Mouse (Mus musculus): ENCODE measurements around the gene Resf1. TPM values are rescaled to one million over a fixed set of nuclear protein-coding genes. Genes with fewer than 3 reads are reported as not detected.
"Not testable (repeated sequence)": the region's sequence is repeated elsewhere in the genome, so short reads cannot be mapped to it uniquely, and the experiment has no call there.

The Resf1 gene
- 11.4 and 20.4 TPM in 2 replicates for polyA plus RNA-seq (2012; rRNA removed)

DNA sequence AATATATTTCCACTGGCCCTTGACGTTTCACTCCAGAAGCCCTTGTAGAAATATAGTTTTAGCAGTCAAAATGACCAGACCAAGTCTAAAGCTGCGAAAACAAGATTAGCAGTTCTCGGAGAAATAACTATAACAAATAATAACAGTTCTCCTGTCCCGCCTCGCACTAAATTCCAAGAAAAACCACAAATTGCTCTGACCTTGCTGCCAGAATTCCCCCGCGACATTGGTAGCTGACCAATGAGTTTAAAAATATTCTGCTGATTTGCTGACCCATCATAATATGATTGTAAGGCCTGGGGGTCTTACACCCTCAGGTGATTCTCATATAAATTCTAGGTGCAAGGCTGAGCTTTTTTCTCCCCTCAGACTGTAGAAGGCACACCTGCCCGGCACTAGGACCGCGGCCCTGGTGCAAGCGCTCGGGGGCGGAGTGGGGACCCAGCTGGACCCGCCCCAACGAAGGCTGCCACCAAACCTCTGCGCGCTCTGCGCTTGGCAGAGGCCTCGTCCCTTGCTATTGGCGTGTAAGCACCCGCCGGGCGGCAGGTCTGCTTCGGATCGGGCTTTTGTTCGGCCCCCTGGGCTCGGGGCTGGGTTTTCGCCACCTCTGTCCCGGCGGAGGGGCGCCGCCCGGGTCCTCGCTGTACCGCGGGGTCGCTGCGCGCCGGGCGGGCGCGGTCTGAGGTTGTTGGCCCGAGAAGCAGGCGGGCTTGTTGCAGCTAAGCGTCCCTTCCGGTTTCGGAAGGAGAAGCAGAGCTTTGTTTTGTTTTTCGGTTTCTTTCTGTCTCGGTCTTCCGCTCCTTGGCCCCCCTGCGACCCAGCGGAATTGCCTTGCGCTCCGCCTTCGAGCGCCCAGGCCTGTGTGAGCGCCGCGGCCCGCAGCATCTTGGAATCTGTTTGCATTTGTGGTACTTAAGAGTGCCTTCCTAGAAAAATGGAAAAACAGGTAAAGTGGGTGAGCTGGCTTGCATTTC is at the start of gene Resf1:
TSS of gene Resf1 (plus strand) at position 459 of the 977 bp plus-strand sequence.
- 2% methylated on average over 61 of the region's 61 CpGs for WGBS
- DNase-seq: peak; percentile 91
- peaks cover 6% of the 10 kb centered on the region for H3K4me1 ChIP-seq (ENCODE audit: control insufficient read depth, insufficient read depth, low read length)
- TF ChIP-seq CTCF (IDR thresholded peaks at IDR 0.05; ENCODE audit: insufficient read depth, low read length) (no peak), POLR2A (IDR thresholded peaks at IDR 0.05; ENCODE audit: borderline replicate concordance, extremely low read depth, low read depth, low read length) (peak; percentile 90)
- H3K4me3 ChIP-seq (replicated peaks; ENCODE audit: extremely low read depth, low read depth, low read length): peak within 1 kb of the TSS; percentile 57

DNA sequence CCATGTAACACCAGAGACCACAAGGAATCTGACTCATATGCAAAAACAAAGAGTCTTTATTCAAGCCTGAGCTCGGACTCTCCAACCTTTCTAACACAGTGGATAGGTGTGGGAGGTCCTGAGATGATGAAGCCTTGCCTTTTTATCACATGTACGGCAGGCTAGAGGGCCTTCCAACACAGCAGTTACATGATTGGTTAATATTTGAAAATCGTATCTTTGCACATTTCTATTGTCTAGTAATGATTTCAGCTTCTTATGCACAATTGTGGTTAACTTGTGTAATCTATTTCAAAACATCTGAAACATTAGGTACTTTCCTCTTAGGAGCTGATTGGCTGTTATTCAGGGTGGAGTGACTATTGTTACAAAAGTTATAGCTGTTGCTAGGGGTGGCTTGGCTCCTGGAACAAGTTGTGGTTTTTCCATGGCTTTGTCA is 48.4 kb upstream of the Resf1 start:
- Histone ChIP-seq H3K4me3 (replicated peaks; ENCODE audit: extremely low read depth, low read depth, low read length) (no peak overlapping the region), H3K4me1 (ENCODE audit: control insufficient read depth, insufficient read depth, low read length) (peaks cover 2% of the 10 kb centered on the region; the same call in 1 of the 2 replicates)
- TF ChIP-seq CTCF (IDR thresholded peaks at IDR 0.05; ENCODE audit: insufficient read depth, low read length): no peak
- no peak for TF ChIP-seq POLR2A (IDR thresholded peaks at IDR 0.05; ENCODE audit: borderline replicate concordance, extremely low read depth, low read depth, low read length)
- WGBS: 48% methylated on average over 3 of the region's 3 CpGs
- DNase-seq: no peak

DNA sequence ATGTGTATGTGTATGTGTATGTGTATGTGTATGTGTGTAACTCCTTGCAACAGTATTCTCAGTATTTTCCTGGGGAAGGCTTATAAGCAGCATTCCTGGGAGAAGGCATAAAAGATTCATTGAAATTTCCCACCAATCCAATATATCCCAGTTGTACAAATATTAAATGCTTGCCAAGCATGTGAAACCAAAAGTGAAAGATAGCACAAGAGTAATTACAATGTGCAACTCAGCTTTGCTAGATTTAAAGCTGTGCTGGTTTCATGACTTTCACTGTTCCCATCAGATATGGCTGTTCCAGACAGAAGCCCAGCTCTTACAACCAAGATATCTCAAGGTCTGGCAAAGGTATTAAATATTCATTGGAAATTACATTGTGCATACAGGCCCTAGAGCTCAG is 41.3 kb upstream of the Resf1 start:
- no peak overlapping the region for H3K4me3 ChIP-seq (replicated peaks; ENCODE audit: extremely low read depth, low read depth, low read length)
- DNase-seq: no peak
- TF ChIP-seq CTCF (IDR thresholded peaks at IDR 0.05; ENCODE audit: insufficient read depth, low read length) (no peak), POLR2A (IDR thresholded peaks at IDR 0.05; ENCODE audit: borderline replicate concordance, extremely low read depth, low read depth, low read length) (no peak)
- no peaks in the 10 kb centered on the region for H3K4me1 ChIP-seq (ENCODE audit: control insufficient read depth, insufficient read depth, low read length)

DNA sequence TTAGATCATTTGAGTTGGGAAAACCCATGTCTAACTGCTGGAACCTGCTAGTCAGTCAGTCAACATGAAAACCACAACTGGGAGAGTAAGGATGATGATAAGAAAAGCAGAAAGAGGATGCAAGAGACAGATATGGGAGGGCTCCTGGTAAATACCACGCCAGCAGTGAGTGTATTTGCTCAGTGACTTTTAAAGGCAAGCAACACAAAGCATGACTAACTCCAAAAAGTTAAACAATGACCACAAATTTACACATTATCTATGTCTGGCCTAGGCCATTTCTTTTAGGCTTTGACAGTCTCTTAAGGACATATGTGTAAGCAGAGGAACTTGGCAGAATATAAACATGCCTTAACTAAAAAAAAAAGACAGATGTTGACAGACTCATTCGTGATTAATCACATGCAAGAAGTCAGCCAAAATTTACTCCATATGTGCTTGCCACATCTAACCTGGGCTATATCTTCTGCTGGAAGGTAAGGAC is 30.9 kb upstream of the Resf1 start:
- Histone ChIP-seq H3K4me1 (ENCODE audit: control insufficient read depth, insufficient read depth, low read length) (no peaks in the 10 kb centered on the region), H3K4me3 (replicated peaks; ENCODE audit: extremely low read depth, low read depth, low read length) (no peak overlapping the region)
- 36% methylated on average over 2 of the region's 2 CpGs for WGBS
- TF ChIP-seq POLR2A (IDR thresholded peaks at IDR 0.05; ENCODE audit: borderline replicate concordance, extremely low read depth, low read depth, low read length) (no peak), CTCF (IDR thresholded peaks at IDR 0.05; ENCODE audit: insufficient read depth, low read length) (no peak)
- no peak for DNase-seq

DNA sequence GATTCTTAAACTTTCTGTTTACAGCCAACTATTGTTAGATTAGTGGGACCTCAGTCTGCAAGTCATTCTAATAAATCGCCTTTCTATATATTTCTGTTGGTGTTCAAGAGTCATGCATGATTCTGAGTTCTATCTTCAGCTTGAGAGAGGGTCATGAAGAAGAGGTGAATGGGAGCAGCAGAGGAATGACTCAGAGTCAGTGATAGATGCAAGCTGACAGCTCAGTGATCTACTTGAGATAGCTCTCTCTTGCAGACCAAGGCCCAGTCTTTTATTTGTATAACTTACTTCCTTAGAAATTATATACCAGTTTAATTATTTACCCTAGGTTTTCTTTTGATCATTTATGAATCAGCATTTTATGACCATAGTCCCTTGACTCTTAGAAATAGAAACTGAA is 30.3 kb upstream of the Resf1 start:
- DNase-seq: no peak
- 80% methylated on average over 1 of the region's 1 CpGs for WGBS
- TF ChIP-seq CTCF (IDR thresholded peaks at IDR 0.05; ENCODE audit: insufficient read depth, low read length) (no peak), POLR2A (IDR thresholded peaks at IDR 0.05; ENCODE audit: borderline replicate concordance, extremely low read depth, low read depth, low read length) (no peak)
- H3K4me3 ChIP-seq (replicated peaks; ENCODE audit: extremely low read depth, low read depth, low read length): no peak overlapping the region
- no peaks in the 10 kb centered on the region for H3K4me1 ChIP-seq (ENCODE audit: control insufficient read depth, insufficient read depth, low read length)

DNA sequence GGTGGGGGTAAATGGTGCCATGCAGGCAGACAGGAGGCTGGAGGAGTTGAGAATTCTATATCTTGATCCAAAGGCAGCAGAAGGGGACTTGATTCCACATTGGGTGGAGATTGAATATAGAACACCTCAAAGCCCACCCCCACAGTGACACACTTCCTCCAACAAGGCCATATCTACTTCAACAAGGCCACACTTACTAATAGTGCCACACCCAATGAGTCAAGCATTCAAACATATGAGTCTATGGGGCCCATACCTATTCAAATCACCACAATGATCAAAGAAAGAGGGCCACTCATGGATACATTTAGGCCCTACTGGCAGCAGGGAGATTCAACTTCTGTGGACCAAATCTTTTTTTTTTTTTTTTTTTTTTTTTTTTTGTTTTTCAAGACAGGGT is 28.7 kb upstream of the Resf1 start:
- H3K4me1 ChIP-seq (ENCODE audit: control insufficient read depth, insufficient read depth, low read length): no peaks in the 10 kb centered on the region
- DNase-seq: no peak
- no peak overlapping the region for H3K4me3 ChIP-seq (replicated peaks; ENCODE audit: extremely low read depth, low read depth, low read length)
- TF ChIP-seq POLR2A (IDR thresholded peaks at IDR 0.05; ENCODE audit: borderline replicate concordance, extremely low read depth, low read depth, low read length) (no peak), CTCF (IDR thresholded peaks at IDR 0.05; ENCODE audit: insufficient read depth, low read length) (no peak)

DNA sequence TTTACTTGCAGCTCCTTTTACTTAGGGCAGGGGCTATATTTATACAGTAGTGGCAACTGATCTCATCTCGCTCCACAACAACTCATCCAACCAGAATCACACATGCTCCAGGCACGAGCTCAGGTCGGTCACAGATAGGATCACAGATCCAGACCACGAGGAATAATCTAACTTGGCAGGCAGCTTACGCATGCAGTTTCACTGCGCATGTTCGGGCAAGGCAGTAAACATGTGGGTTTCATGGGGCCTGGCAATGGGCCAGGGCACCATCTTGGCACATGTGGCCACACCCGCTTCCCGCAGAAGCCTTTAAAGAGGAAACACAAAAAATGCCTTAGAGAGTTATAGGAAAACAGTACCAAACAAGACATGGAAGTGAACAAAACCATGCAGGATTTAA is 21.0 kb upstream of the Resf1 start:
- not testable (repeated sequence) for H3K4me3 ChIP-seq (replicated peaks; ENCODE audit: extremely low read depth, low read depth, low read length); DNase-seq; H3K4me1 ChIP-seq (ENCODE audit: control insufficient read depth, insufficient read depth, low read length)
- WGBS: 69% methylated on average over 9 of the region's 9 CpGs

DNA sequence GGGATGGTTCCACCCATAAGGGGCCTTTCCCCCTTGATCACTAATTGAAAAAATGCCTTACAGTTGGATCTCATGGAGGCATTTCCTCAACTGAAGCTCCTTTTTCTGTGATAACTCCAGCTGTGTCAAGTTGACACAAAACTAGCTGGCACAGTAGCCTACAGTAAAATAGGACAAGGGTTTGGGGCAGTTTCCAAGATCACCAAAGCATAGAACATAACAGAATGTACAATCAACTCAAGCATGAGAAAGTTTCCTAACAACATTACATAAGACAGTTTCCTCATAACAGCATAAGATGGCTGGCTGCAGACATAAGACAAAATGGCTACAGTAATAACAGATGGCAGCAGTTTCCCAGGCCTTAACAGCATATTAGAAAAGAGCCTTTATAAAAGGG is 6.0 kb upstream of the Resf1 start:
- not testable (repeated sequence) for DNase-seq; H3K4me3 ChIP-seq (replicated peaks; ENCODE audit: extremely low read depth, low read depth, low read length); H3K4me1 ChIP-seq (ENCODE audit: control insufficient read depth, insufficient read depth, low read length)

DNA sequence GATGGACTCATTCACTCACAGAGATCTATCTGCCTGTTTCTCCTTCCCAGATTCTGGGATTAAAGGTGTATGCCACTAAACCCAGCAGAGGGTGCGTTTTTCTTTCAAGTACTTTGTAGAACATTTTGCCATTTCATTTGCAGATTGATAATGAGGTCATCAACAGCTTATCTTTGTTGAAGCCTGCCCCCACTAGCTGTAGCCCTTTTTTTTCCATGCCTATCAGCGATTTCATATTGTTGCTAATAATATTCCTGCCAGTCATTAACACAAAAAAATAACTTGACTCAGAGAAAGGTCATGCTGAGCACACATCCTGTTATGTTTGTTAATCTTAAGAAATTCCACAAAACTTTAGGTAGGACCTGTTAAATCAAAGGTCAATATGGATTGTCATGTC is 2.1 kb upstream of the Resf1 start:
- DNase-seq: no peak
- Histone ChIP-seq H3K4me1 (ENCODE audit: control insufficient read depth, insufficient read depth, low read length) (peaks cover 6% of the 10 kb centered on the region), H3K4me3 (replicated peaks; ENCODE audit: extremely low read depth, low read depth, low read length) (no peak overlapping the region)
- TF ChIP-seq POLR2A (IDR thresholded peaks at IDR 0.05; ENCODE audit: borderline replicate concordance, extremely low read depth, low read depth, low read length) (no peak), CTCF (IDR thresholded peaks at IDR 0.05; ENCODE audit: insufficient read depth, low read length) (no peak)
- WGBS: 76% methylated on average over 2 of the region's 2 CpGs

DNA sequence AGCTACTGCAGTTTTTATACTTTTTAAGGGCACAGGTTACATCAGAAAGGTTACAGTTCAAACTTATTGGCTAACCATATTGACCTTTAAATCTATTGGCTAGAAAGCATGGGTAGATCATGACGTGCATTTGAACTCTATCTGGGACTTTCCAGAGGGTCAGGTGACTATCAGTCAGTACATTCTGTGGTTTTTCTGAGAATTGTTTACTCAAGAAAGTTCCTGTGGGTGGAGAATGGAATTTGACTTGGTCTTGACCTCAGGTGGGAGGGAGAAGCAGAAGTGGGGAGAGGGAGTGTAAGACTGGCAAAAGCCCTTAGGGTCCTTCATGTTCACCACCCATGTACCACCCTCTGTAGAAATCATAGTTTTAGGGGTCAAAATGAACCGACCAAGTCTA is 1.4 kb upstream of the Resf1 start:
- 47% methylated on average over 2 of the region's 2 CpGs for WGBS
- DNase-seq: no peak
- peaks cover 6% of the 10 kb centered on the region for H3K4me1 ChIP-seq (ENCODE audit: control insufficient read depth, insufficient read depth, low read length)
- TF ChIP-seq CTCF (IDR thresholded peaks at IDR 0.05; ENCODE audit: insufficient read depth, low read length): no peak
- TF ChIP-seq POLR2A (IDR thresholded peaks at IDR 0.05; ENCODE audit: borderline replicate concordance, extremely low read depth, low read depth, low read length): no peak
- no peak overlapping the region for H3K4me3 ChIP-seq (replicated peaks; ENCODE audit: extremely low read depth, low read depth, low read length)
